In the genomic region with DNA sequence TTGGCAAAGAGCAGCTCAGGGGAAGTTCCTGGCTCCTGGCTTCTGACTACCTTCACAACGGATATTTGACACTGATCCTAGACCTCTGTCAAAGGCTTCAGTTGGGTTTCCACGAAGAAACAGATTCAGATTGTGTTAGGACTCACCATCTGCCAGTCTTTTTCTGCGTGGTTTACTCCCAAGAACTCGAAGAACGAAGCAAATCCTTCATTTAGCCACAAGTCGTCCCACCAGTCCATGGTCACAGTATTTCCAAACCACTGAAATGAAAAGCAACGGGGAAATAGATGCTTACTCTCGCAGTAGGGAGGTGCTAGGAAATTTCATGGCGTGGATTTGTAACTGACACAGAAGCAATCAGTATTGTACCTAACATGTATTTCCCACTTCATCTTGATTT, we compare ENCODE assay signal across 15 mouse cellular contexts. TPM values are rescaled to one million over a fixed set of nuclear protein-coding genes. Genes with fewer than 3 reads are reported as not detected.
DNase-seq lines count a peak whose midpoint lies in the region; ATAC-seq and TF ChIP-seq lines count a peak whose summit lies in the region.
"Had no signal": no experiment of that assay in that cellular context is flagged by ENCODE, and none has a peak within 500 bp of the region (broad histone marks: within the 10 kb centered on the region; RNA-seq: fewer than 3 reads in every experiment).

No protein-coding gene starts in this region.

- TF ChIP-seq EP300 in heart, postnatal 0 days (IDR thresholded peaks at IDR 0.05; ENCODE audit: low read depth) = no peak

- ATAC-seq in heart, postnatal 0 days (ENCODE audit: insufficient read depth, low read depth) = no peak
- no peak for ATAC-seq in heart, embryonic 12.5 days (ENCODE audit: insufficient number of reproducible peaks, low FRiP score)
- ATAC-seq in midbrain, postnatal 0 days (ENCODE audit: low FRiP score) = no peak
- no peak for ATAC-seq in embryonic facial prominence, embryonic 14.5 days (ENCODE audit: low read depth)
- ATAC-seq: liver, postnatal 0 days had no signal

- no peak overlapping the region for H3K9ac ChIP-seq in heart, postnatal 0 days (replicated peaks; ENCODE audit: low read depth, low read length)
- H3K9ac ChIP-seq in heart, embryonic 12.5 days = no peak overlapping the region
- H3K9ac ChIP-seq in midbrain, postnatal 0 days (replicated peaks; ENCODE audit: low read length, poor library complexity, severe bottlenecking) = no peak overlapping the region
- H3K9ac ChIP-seq in embryonic facial prominence, embryonic 14.5 days (ENCODE audit: low read depth, low read length) = no peak overlapping the region
- H3K9ac ChIP-seq: embryonic facial prominence, embryonic 12.5 days; limb, embryonic 13.5 days; liver, postnatal 0 days; neural tube, embryonic 13.5 days had no signal

- 64% methylated on average over 9 of the region's 9 CpGs for WGBS in heart, postnatal 0 days
- 69% methylated on average over 9 of the region's 9 CpGs for WGBS in heart, embryonic 12.5 days
- 68% methylated on average over 9 of the region's 9 CpGs for WGBS in midbrain, postnatal 0 days
- WGBS in midbrain, embryonic 10.5 days = 80% methylated on average over 9 of the region's 9 CpGs
- WGBS in embryonic facial prominence, embryonic 14.5 days = 51% methylated on average over 9 of the region's 9 CpGs

- no peaks in the 10 kb centered on the region for H3K27me3 ChIP-seq in heart, postnatal 0 days (ENCODE audit: control insufficient read depth, insufficient read depth, low read length)
- 0 out of 2 replicates have a peak, but pooled peaks cover 5% of the 10 kb centered on the region for H3K27me3 ChIP-seq in heart, embryonic 12.5 days (replicated peaks)
- no peaks in the 10 kb centered on the region for H3K27me3 ChIP-seq in midbrain, postnatal 0 days (ENCODE audit: insufficient read depth, low read length)
- H3K27me3 ChIP-seq in midbrain, embryonic 10.5 days (ENCODE audit: low read depth, poor library complexity, severe bottlenecking) = no peaks in the 10 kb centered on the region
- no peaks in the 10 kb centered on the region for H3K27me3 ChIP-seq in embryonic facial prominence, embryonic 14.5 days (replicated peaks; ENCODE audit: control insufficient read depth, insufficient read depth, low read length)
- H3K27me3 ChIP-seq: embryonic facial prominence, embryonic 12.5 days; limb, embryonic 13.5 days; neural tube, embryonic 13.5 days had no signal

- DNase-seq in heart, postnatal 0 days (ENCODE audit: low spot score) = no peak
- DNase-seq in midbrain, postnatal 0 days (ENCODE audit: low spot score) = peak; percentile 59
- DNase-seq in midbrain, embryonic 10.5 days (ENCODE audit: low spot score) = no peak
- peak; percentile 12 for DNase-seq in NIH3T3 (ENCODE audit: low read depth)
- DNase-seq in embryonic facial prominence, embryonic 14.5 days (ENCODE audit: low spot score) = peak; percentile 60
- DNase-seq in heart, postnatal 4 days = no peak
- DNase-seq: heart, adult 2 months; heart, postnatal 36 days; kidney, adult 18-20 months; liver, postnatal 0 days; spleen, adult 18-20 months had no signal

- H3K4me3 ChIP-seq in heart, postnatal 0 days (ENCODE audit: low read depth, low read length) = no peak overlapping the region
- H3K4me3 ChIP-seq in heart, embryonic 12.5 days = no peak overlapping the region
- H3K4me3 ChIP-seq in midbrain, postnatal 0 days (ENCODE audit: low read depth, low read length) = no peak overlapping the region
- H3K4me3 ChIP-seq in midbrain, embryonic 10.5 days = no peak overlapping the region
- H3K4me3 ChIP-seq in embryonic facial prominence, embryonic 14.5 days (ENCODE audit: low read depth, low read length) = no peak overlapping the region
- H3K4me3 ChIP-seq: embryonic facial prominence, embryonic 12.5 days; heart, adult 2 months; limb, embryonic 13.5 days; neural tube, embryonic 13.5 days had no signal

- no peaks in the 10 kb centered on the region for H3K4me1 ChIP-seq in heart, postnatal 0 days (ENCODE audit: control insufficient read depth, insufficient read depth)
- H3K4me1 ChIP-seq in heart, embryonic 12.5 days (replicated peaks) = no peaks in the 10 kb centered on the region
- no peaks in the 10 kb centered on the region for H3K4me1 ChIP-seq in midbrain, postnatal 0 days (ENCODE audit: insufficient read depth, low read length)
- H3K4me1 ChIP-seq in midbrain, embryonic 10.5 days = no peaks in the 10 kb centered on the region
- no peaks in the 10 kb centered on the region for H3K4me1 ChIP-seq in embryonic facial prominence, embryonic 14.5 days (ENCODE audit: control insufficient read depth, insufficient read depth, low read length)
- H3K4me1 ChIP-seq: embryonic facial prominence, embryonic 12.5 days; limb, embryonic 13.5 days had no signal

- no peaks in the 10 kb centered on the region for H3K36me3 ChIP-seq in heart, postnatal 0 days (replicated peaks; ENCODE audit: control insufficient read depth, insufficient read depth, low read length)
- no peaks in the 10 kb centered on the region for H3K36me3 ChIP-seq in heart, embryonic 12.5 days
- no peaks in the 10 kb centered on the region for H3K36me3 ChIP-seq in midbrain, postnatal 0 days (ENCODE audit: insufficient read depth, low read length)
- no peaks in the 10 kb centered on the region for H3K36me3 ChIP-seq in midbrain, embryonic 10.5 days
- H3K36me3 ChIP-seq in embryonic facial prominence, embryonic 14.5 days (ENCODE audit: control insufficient read depth, insufficient read depth, low read length) = no peaks in the 10 kb centered on the region
- H3K36me3 ChIP-seq: embryonic facial prominence, embryonic 12.5 days; limb, embryonic 13.5 days; neural tube, embryonic 13.5 days had no signal

- no peak overlapping the region for H3K4me2 ChIP-seq in heart, postnatal 0 days (ENCODE audit: low read depth, low read length)
- no peak overlapping the region for H3K4me2 ChIP-seq in heart, embryonic 12.5 days
- no peak overlapping the region for H3K4me2 ChIP-seq in midbrain, postnatal 0 days (ENCODE audit: low read depth, low read length, poor library complexity, severe bottlenecking)
- no peak overlapping the region for H3K4me2 ChIP-seq in embryonic facial prominence, embryonic 14.5 days (ENCODE audit: low read depth, low read length)
- H3K4me2 ChIP-seq: embryonic facial prominence, embryonic 12.5 days; neural tube, embryonic 13.5 days had no signal

- no peak overlapping the region for H3K27ac ChIP-seq in heart, postnatal 0 days (ENCODE audit: low read depth)
- H3K27ac ChIP-seq in heart, embryonic 12.5 days (ENCODE audit: poor library complexity, severe bottlenecking) = no peak overlapping the region
- H3K27ac ChIP-seq in midbrain, postnatal 0 days (ENCODE audit: low read depth, low read length) = no peak overlapping the region
- no peak overlapping the region for H3K27ac ChIP-seq in midbrain, embryonic 10.5 days (replicated peaks)
- no peak overlapping the region for H3K27ac ChIP-seq in embryonic facial prominence, embryonic 14.5 days (replicated peaks; ENCODE audit: low read depth, low read length)
- H3K27ac ChIP-seq: embryonic facial prominence, embryonic 12.5 days; heart, adult 2 months; limb, embryonic 13.5 days; neural tube, embryonic 13.5 days had no signal

- H3K9me3 ChIP-seq in heart, postnatal 0 days (replicated peaks; ENCODE audit: control insufficient read depth, low read length) = no peaks in the 10 kb centered on the region
- no peaks in the 10 kb centered on the region; the same call in 1 of the 2 replicates for H3K9me3 ChIP-seq in heart, embryonic 12.5 days (replicated peaks)
- H3K9me3 ChIP-seq in midbrain, postnatal 0 days (ENCODE audit: low read length) = no peaks in the 10 kb centered on the region
- no peaks in the 10 kb centered on the region for H3K9me3 ChIP-seq in midbrain, embryonic 10.5 days (replicated peaks)
- H3K9me3 ChIP-seq in embryonic facial prominence, embryonic 14.5 days (ENCODE audit: control insufficient read depth, low read length) = no peaks in the 10 kb centered on the region
- H3K9me3 ChIP-seq: embryonic facial prominence, embryonic 12.5 days; limb, embryonic 13.5 days; neural tube, embryonic 13.5 days had no signal

- TF ChIP-seq CTCF in heart, postnatal 0 days (IDR thresholded peaks at IDR 0.05; ENCODE audit: low read depth) = peak; percentile 24; the same call in 1 of the 2 replicates
- peak; percentile 58 for TF ChIP-seq CTCF in midbrain, postnatal 0 days (IDR thresholded peaks at IDR 0.05)

RNA-seq across cellular contexts. Expression of a gene that starts 23.6 kb away (rescaled TPM):
- 8.4 and 11.2 TPM in 2 replicates for total RNA-seq in heart, postnatal 0 days (2014; rRNA removed; ENCODE audit: low replicate concordance)
- 8.3 and 9.0 TPM in 2 replicates for polyA plus RNA-seq in heart, postnatal 0 days (2015; fragmentation: Nextera tagmentation; extraction: Ambion mirVana)
- 14.6 and 15.5 TPM in 2 replicates for polyA plus RNA-seq in heart, embryonic 12.5 days (2016; fragmentation: Nextera tagmentation; extraction: Ambion mirVana)
- 3.0 and 4.1 TPM in 2 replicates for total RNA-seq in midbrain, postnatal 0 days (2014; rRNA removed)
- 1.9 and 2.3 TPM in 2 replicates for polyA plus RNA-seq in midbrain, postnatal 0 days (2015; fragmentation: Nextera tagmentation; extraction: Ambion mirVana)
- 0.05 and 0.12 TPM in 2 replicates for polyA plus RNA-seq in midbrain, embryonic 10.5 days (2016; fragmentation: Nextera tagmentation; extraction: Ambion mirVana)
- polyA plus RNA-seq in embryonic facial prominence, embryonic 14.5 days (2014; fragmentation: Nextera tagmentation; extraction: Ambion mirVana) = 9.2 and 10.5 TPM in 2 replicates
- total RNA-seq in heart, postnatal 4 days (2021) = 1 to 10 TPM; 8.3 to 8.8 TPM

Comparison
In these comparisons a context has a peak if more than half of its experiments do, and no peak if none do; other contexts are left out.
1. DNase-seq: peak in midbrain, postnatal 0 days (single experiment), NIH3T3 (single experiment) and embryonic facial prominence, embryonic 14.5 days (single experiment); none in heart, postnatal 0 days (single experiment), midbrain, embryonic 10.5 days (single experiment) and heart, postnatal 4 days (single experiment).